7 mouse cellular contexts compared by ENCODE assay signal in genomic region chr14:105815281-105815680, GRCm38 (mm10).
DNase-seq lines count a peak whose midpoint lies in the region; ATAC-seq and TF ChIP-seq lines count a peak whose summit lies in the region.

No protein-coding gene starts in this region.

- H3K9me3 ChIP-seq in hindbrain, embryonic 12.5 days (replicated peaks) = no peaks in the 10 kb centered on the region
- no peaks in the 10 kb centered on the region for H3K9me3 ChIP-seq in limb, embryonic 15.5 days

- H3K36me3 ChIP-seq in C2C12 (ENCODE audit: control insufficient read depth, insufficient read depth) = no peaks in the 10 kb centered on the region
- no peaks in the 10 kb centered on the region for H3K36me3 ChIP-seq in hindbrain, embryonic 12.5 days
- H3K36me3 ChIP-seq in limb, embryonic 15.5 days = no peaks in the 10 kb centered on the region

- no peaks in the 10 kb centered on the region for H3K4me1 ChIP-seq in hindbrain, embryonic 12.5 days
- peaks cover 9% of the 10 kb centered on the region for H3K4me1 ChIP-seq in limb, embryonic 15.5 days

- peak; percentile 64 for ATAC-seq in hindbrain, embryonic 12.5 days (ENCODE audit: low FRiP score)
- ATAC-seq in limb, embryonic 15.5 days (ENCODE audit: insufficient number of reproducible peaks, low FRiP score, low TSS enrichment, low read depth) = no peak
- no peak for ATAC-seq in erythroblast, adult 5-6 weeks (replicated peaks; ENCODE audit: low FRiP score, poor library complexity, severe bottlenecking)

- peak; percentile 45 for DNase-seq in R1 (ENCODE audit: low read depth, low spot score)
- peak; percentile 1 for DNase-seq in ovary, postnatal 10 days (ENCODE audit: low spot score)
- DNase-seq in spleen, adult 12 weeks (ENCODE audit: low spot score) = no peak

- H3K27ac ChIP-seq in hindbrain, embryonic 12.5 days = no peak overlapping the region
- no peak overlapping the region for H3K27ac ChIP-seq in limb, embryonic 15.5 days

- H3K79me3 ChIP-seq in C2C12 (ENCODE audit: low read depth) = no peaks in the 10 kb centered on the region

- no peaks in the 10 kb centered on the region for H3K79me2 ChIP-seq in C2C12 (ENCODE audit: control insufficient read depth, insufficient read depth)

- H3K4me2 ChIP-seq in hindbrain, embryonic 12.5 days (replicated peaks) = peak overlapping the region; percentile 39
- H3K4me2 ChIP-seq in limb, embryonic 15.5 days = peak overlapping the region; percentile 44

- H3ac ChIP-seq in C2C12 (ENCODE audit: control insufficient read depth, insufficient read length, low read depth) = no peak overlapping the region

- TF ChIP-seq CTCF in C2C12 (IDR thresholded peaks at IDR 0.05; ENCODE audit: control insufficient read depth, insufficient read depth, insufficient read length) = no peak

- WGBS in hindbrain, embryonic 12.5 days = 21% methylated on average over 12 of the region's 12 CpGs
- 9% methylated on average over 12 of the region's 12 CpGs for WGBS in limb, embryonic 15.5 days

- no peak overlapping the region for H3K4me3 ChIP-seq in C2C12 (ENCODE audit: insufficient read depth, poor library complexity, severe bottlenecking)
- no peak overlapping the region for H3K4me3 ChIP-seq in hindbrain, embryonic 12.5 days
- peak overlapping the region; percentile 23 for H3K4me3 ChIP-seq in limb, embryonic 15.5 days

- no peak overlapping the region for H3K9ac ChIP-seq in hindbrain, embryonic 12.5 days
- H3K9ac ChIP-seq in limb, embryonic 15.5 days = no peak overlapping the region

- no peaks in the 10 kb centered on the region for H3K27me3 ChIP-seq in C2C12 (ENCODE audit: control insufficient read depth, insufficient read depth, insufficient read length)
- H3K27me3 ChIP-seq in hindbrain, embryonic 12.5 days = no peaks in the 10 kb centered on the region; the same call in 1 of the 2 replicates
- no peaks in the 10 kb centered on the region for H3K27me3 ChIP-seq in limb, embryonic 15.5 days

TF ChIP-seq in C2C12, 6 proteins besides CTCF, POLR2A, EP300 and RAD21:
- TF ChIP-seq USF1 (IDR thresholded peaks at IDR 0.05; ENCODE audit: low read depth) (no peak), MYOD1 (IDR thresholded peaks at IDR 0.05; ENCODE audit: control insufficient read depth, insufficient read length, low read depth) (no peak), MAX (IDR thresholded peaks at IDR 0.05) (no peak), MYOG (IDR thresholded peaks at IDR 0.05; ENCODE audit: control insufficient read depth, extremely low read depth, insufficient read length) (no peak), FOSL1 (IDR thresholded peaks at IDR 0.05; ENCODE audit: insufficient read depth, low read length, poor library complexity, severe bottlenecking) (no peak), CEBPB (IDR thresholded peaks at IDR 0.05; ENCODE audit: low read depth) (peak; percentile 79)
